Mouse (Mus musculus): ENCODE data around the gene Prc1.

Gene Prc1

GRCm38 (mm10) chr7:80294062-80294763, at the start of gene Prc1:
Gene Prc1 (plus strand): TSS chr7:80294450.
- peak; percentile 98 for DNase-seq

- no peak for DNase-seq
Measured at GRCm38 (mm10) chr7:80244851-80245250, 49.4 kb upstream of the Prc1 start.

- DNase-seq = peak; percentile 99
Measured at GRCm38 (mm10) chr7:80246148-80246721, 48.0 kb upstream of the Prc1 start, which contains the start of gene Ttll13. Gene Ttll13 (plus strand): TSS chr7:80246376.

GRCm38 (mm10) chr7:80246859-80247258, 47.4 kb upstream of the Prc1 start:
- DNase-seq = peak; percentile 15

- no peak for DNase-seq
Measured at GRCm38 (mm10) chr7:80252437-80252836, 41.8 kb upstream of the Prc1 start.

GRCm38 (mm10) chr7:80252886-80253285, 41.4 kb upstream of the Prc1 start:
- DNase-seq = no peak

- no peak for DNase-seq
Measured at GRCm38 (mm10) chr7:80255981-80256380, 38.3 kb upstream of the Prc1 start.

GRCm38 (mm10) chr7:80257706-80258105, 36.5 kb upstream of the Prc1 start:
- DNase-seq = no peak

GRCm38 (mm10) chr7:80260625-80261371, 33.5 kb upstream of the Prc1 start, which contains the start of gene Ngrn:
Gene Ngrn (plus strand): TSS chr7:80261215.
- peak; percentile 95 for DNase-seq

- peak; percentile 17 for DNase-seq
Measured at GRCm38 (mm10) chr7:80261372-80261990, 32.8 kb upstream of the Prc1 start.

- no peak for DNase-seq
Measured at GRCm38 (mm10) chr7:80264606-80265005, 29.6 kb upstream of the Prc1 start.

GRCm38 (mm10) chr7:80267764-80268163, 26.5 kb upstream of the Prc1 start:
- no peak for DNase-seq

- peak; percentile 99 for DNase-seq
Measured at GRCm38 (mm10) chr7:80268897-80269750, 25.1 kb upstream of the Prc1 start, which contains the start of gene Vps33b. Gene Vps33b (plus strand): TSS chr7:80269649.

GRCm38 (mm10) chr7:80269751-80270255, 24.4 kb upstream of the Prc1 start:
- peak; percentile 50 for DNase-seq

GRCm38 (mm10) chr7:80273456-80273855, 20.8 kb upstream of the Prc1 start:
- DNase-seq = no peak

GRCm38 (mm10) chr7:80276374-80276773, 17.9 kb upstream of the Prc1 start:
- no peak for DNase-seq

- no peak for DNase-seq
Measured at GRCm38 (mm10) chr7:80280032-80280431, 14.2 kb upstream of the Prc1 start.

GRCm38 (mm10) chr7:80280998-80281397, 13.3 kb upstream of the Prc1 start:
- no peak for DNase-seq

GRCm38 (mm10) chr7:80281646-80282045, 12.6 kb upstream of the Prc1 start:
- DNase-seq = no peak

GRCm38 (mm10) chr7:80283226-80283918, 10.9 kb upstream of the Prc1 start:
- no peak for DNase-seq

- DNase-seq = peak; percentile 71
Measured at GRCm38 (mm10) chr7:80284391-80284790, 9.9 kb upstream of the Prc1 start.

Data from lung, postnatal 36 days (tissue).